Mouse (Mus musculus) limb, embryonic 15.5 days (tissue): ENCODE measurements around the gene Cbx2. TPM values are rescaled to one million over a fixed set of nuclear protein-coding genes. Genes with fewer than 3 reads are reported as not detected.
A peak's percentile ranks its signal among the peaks of the same experiment; 100 is the strongest.

ENCODE experiments used
- ATAC-seq: fragments of 200-750 bp; cut with Nextera tagmentation; 2 replicates; pipeline ENCODE4 v1.8.0; 2017; ENCODE audit warnings: low read depth, moderate TSS enrichment; ENCODE audit not compliant: insufficient number of reproducible peaks, low FRiP score, low TSS enrichment
- H3K27ac ChIP-seq: fragments of 300-500 bp; sonication (generic); 2 replicates; pipeline ENCODE4 v1.5.1; 2015; ENCODE audit warnings: moderate library complexity, mild to moderate bottlenecking, inconsistent platforms
- H3K27me3 ChIP-seq: fragments of 300-500 bp; sonication (generic); 2 replicates; pipeline ENCODE4 v1.6.1; 2015; ENCODE audit warnings: inconsistent platforms
- H3K36me3 ChIP-seq: fragments of 300-500 bp; sonication (generic); 2 replicates; pipeline ENCODE4 v1.6.1; 2015; ENCODE audit warnings: inconsistent platforms
- H3K4me1 ChIP-seq: fragments of 300-500 bp; sonication (generic); 2 replicates; pipeline ENCODE4 v1.6.1; 2015; ENCODE audit warnings: inconsistent platforms
- H3K4me2 ChIP-seq: fragments of 300-500 bp; sonication (generic); 2 replicates; pipeline ENCODE4 v1.6.1; 2015; ENCODE audit warnings: mild to moderate bottlenecking, inconsistent platforms
- H3K4me3 ChIP-seq: fragments of 300-500 bp; sonication (generic); 2 replicates; pipeline ENCODE4 v1.5.1; 2015; ENCODE audit warnings: mild to moderate bottlenecking, inconsistent platforms
- H3K9ac ChIP-seq: fragments of 300-500 bp; sonication (generic); 2 replicates; pipeline ENCODE4 v1.6.1; 2015; ENCODE audit warnings: inconsistent platforms
- H3K9me3 ChIP-seq: fragments of 300-500 bp; sonication (generic); 2 replicates; pipeline ENCODE4 v1.6.1; 2016; ENCODE audit warnings: inconsistent platforms
- WGBS: fragments of 180-500 bp; shearing (Covaris S2); methylation state at CpG from one replicate; pipeline ENCODE4 v1.1.7; 2015; 5-methylcytosine and 5-hydroxymethylcytosine counted together
- polyA plus RNA-seq: library from polyadenylated mRNA; unstranded; fragments of >200 nt; fragmentation: Nextera tagmentation; extraction: Ambion mirVana; gene quantifications from 2 replicates; pipeline ENCODE4 v1.2.1, GENCODE M21; 2015

Cbx2 gene
- polyA plus RNA-seq, 1 experiment from 2014 or later, result 32.3 TPM

GRCm38 (mm10) chr11:118998540-118999265 is 24.1 kb upstream of the Cbx2 start:
- WGBS, result 7% methylated on average over 30 of the region's 30 CpGs
- peak overlapping the region; percentile 18 for H3K4me3 ChIP-seq
- H3K9ac ChIP-seq, result no peak overlapping the region
- H3K4me2 ChIP-seq, result peak overlapping the region; percentile 43
- H3K27me3 ChIP-seq, result peaks cover 25% of the 10 kb centered on the region
- no peaks in the 10 kb centered on the region for H3K9me3 ChIP-seq
- peaks cover 23% of the 10 kb centered on the region for H3K4me1 ChIP-seq
- H3K36me3 ChIP-seq, result no peaks in the 10 kb centered on the region
- ATAC-seq, result 0 out of 2 replicates have a peak, but pooled peaks have one; percentile 27
- H3K27ac ChIP-seq, result no peak overlapping the region

DNA sequence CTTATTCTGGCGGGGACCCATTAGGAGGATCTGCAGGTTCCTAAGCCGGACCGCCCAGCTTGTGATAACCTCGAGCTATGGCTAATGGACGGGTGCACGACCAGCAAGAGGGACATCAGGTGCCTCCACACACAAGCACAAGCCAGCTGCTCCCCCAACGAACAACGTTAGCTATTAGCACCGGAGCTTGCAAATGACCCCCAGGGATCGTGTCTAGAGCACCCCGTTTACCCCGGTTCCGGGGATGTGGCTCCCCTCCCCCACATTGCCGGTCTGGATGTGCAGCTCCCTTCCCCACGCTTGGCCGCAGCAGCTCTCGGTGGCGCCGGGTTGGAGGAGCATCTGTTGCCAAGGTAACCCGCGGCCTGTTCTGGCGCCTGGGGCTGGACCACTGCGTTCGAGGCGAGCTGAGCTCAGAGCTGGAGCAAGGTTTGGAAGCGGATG is 23.4 kb upstream of the Cbx2 start:
- ATAC-seq, result no peak
- WGBS, result 5% methylated on average over 26 of the region's 26 CpGs
- H3K4me2 ChIP-seq, result no peak overlapping the region
- peaks cover 20% of the 10 kb centered on the region for H3K27me3 ChIP-seq
- no peaks in the 10 kb centered on the region for H3K9me3 ChIP-seq
- H3K36me3 ChIP-seq, result no peaks in the 10 kb centered on the region
- no peak overlapping the region for H3K9ac ChIP-seq
- no peak overlapping the region for H3K27ac ChIP-seq
- no peak overlapping the region for H3K4me3 ChIP-seq
- H3K4me1 ChIP-seq, result peaks cover 23% of the 10 kb centered on the region

DNA sequence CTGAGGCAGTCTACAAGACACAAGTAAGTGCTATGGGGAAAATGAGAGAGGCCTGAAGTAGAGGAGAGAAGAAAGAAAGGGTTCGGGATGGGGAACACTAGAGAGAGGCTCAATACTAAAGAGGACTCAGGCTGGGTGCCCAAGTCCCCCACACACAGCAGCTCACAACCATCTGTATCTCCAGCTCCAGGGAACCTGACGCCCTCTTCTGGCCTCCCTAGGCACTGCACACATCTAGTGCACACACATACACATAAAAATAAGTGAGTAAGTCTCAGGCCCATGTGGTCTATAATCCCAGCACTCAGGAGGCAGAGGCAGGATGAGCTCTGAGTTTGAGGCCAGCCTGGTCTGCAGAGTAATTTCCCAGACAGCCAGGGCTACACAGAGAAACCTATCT is 21.9 kb upstream of the Cbx2 start:
- no peak for ATAC-seq
- WGBS, result 62% methylated on average over 2 of the region's 2 CpGs
- Histone ChIP-seq H3K4me1 (peaks cover 16% of the 10 kb centered on the region), H3K27me3 (peaks cover 20% of the 10 kb centered on the region), H3K9me3 (no peaks in the 10 kb centered on the region), H3K4me3 (no peak overlapping the region), H3K27ac (no peak overlapping the region), H3K4me2 (no peak overlapping the region), H3K9ac (no peak overlapping the region), H3K36me3 (no peaks in the 10 kb centered on the region)

DNA sequence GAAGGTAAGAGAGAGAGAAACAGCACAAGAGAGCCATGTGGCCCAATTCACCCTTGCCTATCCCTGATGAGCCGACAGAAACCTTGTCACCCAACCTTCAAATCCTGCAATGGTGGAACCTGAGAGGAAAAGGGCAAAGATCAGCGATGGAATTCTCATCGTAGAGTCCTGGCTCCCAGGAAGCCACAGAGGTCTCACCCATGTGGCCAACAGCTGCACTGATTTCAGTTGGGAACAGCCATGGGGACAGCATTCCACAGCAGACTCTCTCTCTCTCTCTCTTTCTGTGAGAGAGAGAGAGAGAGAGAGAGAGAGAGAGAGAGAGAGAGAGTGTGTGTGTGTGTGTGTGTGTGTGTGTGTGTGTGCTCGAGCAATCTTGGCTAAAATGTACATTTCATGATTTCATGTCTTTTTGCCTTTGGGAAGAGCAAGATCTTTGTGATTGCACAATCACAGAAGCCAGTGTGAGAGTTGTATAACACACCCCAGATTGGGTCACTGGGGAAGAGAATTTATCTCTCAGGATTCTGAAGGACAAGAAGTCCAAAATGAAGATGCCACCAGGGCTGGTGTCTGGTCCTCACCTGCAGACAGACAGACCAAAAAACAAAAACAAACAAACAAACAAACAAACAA is 21.2 kb upstream of the Cbx2 start:
- 44% methylated on average over 4 of the region's 4 CpGs for WGBS
- ATAC-seq, result no peak
- H3K9me3 ChIP-seq, result no peaks in the 10 kb centered on the region
- no peak overlapping the region for H3K9ac ChIP-seq
- H3K27ac ChIP-seq, result no peak overlapping the region
- H3K27me3 ChIP-seq, result peaks cover 20% of the 10 kb centered on the region
- H3K4me1 ChIP-seq, result peaks cover 16% of the 10 kb centered on the region
- no peaks in the 10 kb centered on the region for H3K36me3 ChIP-seq
- no peak overlapping the region for H3K4me2 ChIP-seq
- no peak overlapping the region for H3K4me3 ChIP-seq

DNA sequence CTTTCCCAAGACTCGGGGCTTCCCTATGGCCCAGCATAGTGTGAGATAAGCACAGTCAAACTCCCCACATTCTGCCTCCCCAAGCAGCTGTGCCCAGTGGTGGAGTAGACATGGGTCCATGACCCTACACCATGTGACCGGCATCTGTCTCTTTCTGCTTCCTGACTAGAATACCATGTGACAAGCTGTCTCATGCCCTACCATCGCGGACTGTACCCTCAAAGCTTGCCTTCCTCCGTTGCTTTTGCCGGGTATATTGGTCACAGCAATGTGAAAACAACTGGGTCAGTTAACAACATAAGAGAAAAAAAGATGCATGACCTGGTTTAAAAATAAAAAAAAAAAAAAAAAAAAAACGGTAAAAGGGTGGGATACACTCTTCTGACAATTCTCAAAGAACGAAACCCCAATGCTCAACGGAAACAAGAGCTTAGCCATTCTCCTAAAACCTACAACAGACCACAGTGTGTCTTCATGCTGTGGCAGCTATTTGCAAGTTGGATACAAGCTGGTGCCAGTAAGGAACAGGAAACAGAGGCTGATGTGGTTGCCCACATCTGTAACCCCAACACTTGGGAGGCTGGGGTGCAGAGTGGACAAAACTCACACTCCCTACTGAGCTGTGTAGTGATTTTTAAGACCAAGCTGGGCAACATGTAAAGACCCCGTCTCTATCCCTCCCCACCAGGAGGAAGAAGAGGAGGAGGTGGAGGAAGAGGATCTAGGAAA is 17.1 kb upstream of the Cbx2 start:
- Histone ChIP-seq H3K4me2 (no peak overlapping the region), H3K4me1 (peaks cover 9% of the 10 kb centered on the region), H3K36me3 (no peaks in the 10 kb centered on the region), H3K4me3 (no peak overlapping the region), H3K9ac (no peak overlapping the region), H3K27me3 (0 out of 2 replicates have a peak, but pooled peaks cover 2% of the 10 kb centered on the region), H3K27ac (no peak overlapping the region), H3K9me3 (no peaks in the 10 kb centered on the region)
- 82% methylated on average over 10 of the region's 10 CpGs for WGBS
- ATAC-seq, result no peak

DNA sequence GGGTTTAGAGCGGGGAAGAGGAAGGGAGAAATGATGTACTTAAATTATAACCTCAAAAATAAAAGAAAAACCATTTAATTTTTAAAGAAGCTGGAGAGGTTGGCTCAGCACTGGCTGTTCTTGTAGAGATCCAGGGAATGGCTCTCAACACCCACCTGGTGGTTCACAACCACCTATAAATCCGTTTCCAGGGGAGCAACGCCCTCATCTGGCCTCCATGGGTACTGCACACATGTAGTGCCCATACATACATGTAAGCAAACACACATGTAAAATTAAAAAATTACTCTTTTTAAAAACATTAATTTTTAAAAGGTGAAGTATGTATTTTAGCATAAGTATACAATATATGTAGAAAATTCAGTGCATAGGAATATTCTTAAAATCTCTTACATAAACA is 16.3 kb upstream of the Cbx2 start:
- ATAC-seq, result no peak
- Histone ChIP-seq H3K9me3 (no peaks in the 10 kb centered on the region), H3K4me2 (no peak overlapping the region), H3K36me3 (no peaks in the 10 kb centered on the region), H3K4me3 (no peak overlapping the region), H3K27ac (no peak overlapping the region), H3K27me3 (no peaks in the 10 kb centered on the region), H3K4me1 (peaks cover 9% of the 10 kb centered on the region), H3K9ac (no peak overlapping the region)
- 59% methylated on average over 3 of the region's 3 CpGs for WGBS

DNA sequence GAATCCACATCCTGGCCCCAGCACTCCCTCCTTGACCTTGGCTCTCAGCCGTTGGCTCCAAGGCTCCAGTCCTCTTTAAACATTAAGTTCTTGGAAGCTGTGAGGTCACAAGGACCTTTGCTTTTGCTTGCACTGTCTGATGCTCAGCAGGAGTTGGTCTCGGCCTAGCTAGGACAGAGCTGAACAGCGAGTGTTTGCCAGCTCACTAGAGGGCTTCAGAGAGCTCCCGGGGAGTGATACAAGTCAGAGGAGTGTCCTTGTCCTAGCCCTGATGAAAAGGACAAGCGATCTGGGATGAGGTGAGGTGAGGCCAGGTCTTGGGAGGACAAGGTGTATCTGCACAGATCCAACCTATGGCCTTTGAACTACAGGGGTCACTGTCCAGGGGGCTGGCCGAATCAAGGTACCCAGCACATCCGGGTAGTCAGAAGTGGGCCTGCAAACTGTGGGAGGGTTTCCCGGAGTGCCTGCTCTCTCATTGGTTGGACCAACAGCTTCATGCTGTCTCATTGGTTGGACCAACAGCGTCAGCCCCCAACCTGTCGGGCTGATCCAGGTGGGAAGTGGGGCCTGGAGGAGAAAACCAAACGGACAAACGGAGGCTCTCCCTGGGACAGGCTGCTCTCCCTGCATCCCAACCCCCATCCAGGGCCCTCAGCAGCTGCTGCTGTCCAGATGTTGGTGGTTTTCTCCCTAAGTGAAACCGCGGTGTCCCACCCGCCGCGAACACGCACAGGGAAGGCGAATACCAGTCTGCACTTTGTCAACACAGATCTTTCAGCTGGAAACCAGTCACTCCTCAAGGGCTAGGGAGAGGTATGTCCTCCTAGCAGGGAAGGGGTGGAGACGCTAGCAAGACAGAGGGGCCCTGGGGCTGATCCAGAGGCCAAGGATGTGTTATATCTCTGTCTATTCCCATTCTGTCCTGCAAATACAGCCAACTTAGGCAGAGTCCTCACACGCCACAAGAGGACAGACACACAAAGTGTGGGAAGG is 15.0 kb upstream of the Cbx2 start:
- H3K9me3 ChIP-seq, result no peaks in the 10 kb centered on the region
- H3K27ac ChIP-seq, result no peak overlapping the region
- H3K27me3 ChIP-seq, result no peaks in the 10 kb centered on the region
- 21% methylated on average over 21 of the region's 21 CpGs for WGBS
- peak; percentile 41; the same call in 1 of the 2 replicates for ATAC-seq
- H3K36me3 ChIP-seq, result no peaks in the 10 kb centered on the region
- H3K4me3 ChIP-seq, result peak overlapping the region; percentile 38
- H3K4me2 ChIP-seq, result peak overlapping the region; percentile 47
- no peak overlapping the region for H3K9ac ChIP-seq
- H3K4me1 ChIP-seq, result peaks cover 9% of the 10 kb centered on the region

DNA sequence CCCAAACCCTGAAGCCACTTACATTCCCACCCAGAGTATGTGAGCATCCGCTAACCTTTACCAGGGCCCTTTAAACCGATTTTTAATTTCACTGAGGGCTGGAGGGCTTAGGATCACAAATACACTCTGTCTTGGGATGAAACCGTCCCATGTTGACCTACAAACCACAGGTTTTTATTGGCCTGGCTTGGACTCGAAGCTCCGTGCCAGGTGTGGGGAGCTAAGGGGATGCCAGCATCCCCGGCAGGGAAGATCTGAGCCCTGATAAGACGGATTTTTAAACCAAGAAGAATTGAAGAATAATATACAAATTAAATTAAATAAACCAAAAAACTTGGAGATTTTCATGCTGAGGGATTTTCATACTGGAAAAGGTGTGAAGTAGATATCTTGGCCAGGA is 8.3 kb upstream of the Cbx2 start:
- Histone ChIP-seq H3K36me3 (no peaks in the 10 kb centered on the region), H3K4me1 (no peaks in the 10 kb centered on the region), H3K9ac (no peak overlapping the region), H3K4me3 (no peak overlapping the region), H3K27me3 (no peaks in the 10 kb centered on the region), H3K27ac (no peak overlapping the region), H3K4me2 (no peak overlapping the region), H3K9me3 (no peaks in the 10 kb centered on the region)
- 63% methylated on average over 7 of the region's 7 CpGs for WGBS
- ATAC-seq, result no peak

- H3K9ac ChIP-seq, result no peak overlapping the region
- no peak for ATAC-seq
- no peaks in the 10 kb centered on the region for H3K9me3 ChIP-seq
- 65% methylated on average over 7 of the region's 7 CpGs for WGBS
- 0 out of 2 replicates have a peak, but pooled peaks cover 4% of the 10 kb centered on the region for H3K27me3 ChIP-seq
- no peak overlapping the region for H3K4me2 ChIP-seq
- no peaks in the 10 kb centered on the region for H3K36me3 ChIP-seq
- H3K4me1 ChIP-seq, result no peaks in the 10 kb centered on the region; the same call in 1 of the 2 replicates
- H3K27ac ChIP-seq, result no peak overlapping the region
- H3K4me3 ChIP-seq, result no peak overlapping the region
Measured at GRCm38 (mm10) chr11:119017506-119017905, 5.3 kb upstream of the Cbx2 start.

DNA sequence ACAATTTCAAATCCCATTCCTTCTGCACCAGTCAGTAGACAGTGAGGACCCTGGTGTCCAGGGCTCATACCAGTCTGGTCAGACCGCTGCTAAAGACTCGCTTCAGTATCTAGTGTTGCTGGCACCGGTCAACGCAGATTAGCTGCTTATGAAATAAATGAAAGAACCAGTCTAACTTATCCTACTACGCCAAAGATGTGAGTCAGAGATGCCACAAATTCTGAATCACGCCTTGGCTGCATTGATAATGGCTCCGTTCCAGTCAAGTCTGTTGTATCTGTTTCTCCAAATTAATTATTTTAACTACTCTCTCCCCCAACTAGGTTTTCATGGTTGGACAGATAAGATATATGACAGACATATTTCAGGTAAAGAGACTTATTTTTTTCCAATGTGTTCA is 1.6 kb upstream of the Cbx2 start:
- ATAC-seq, result no peak
- Histone ChIP-seq H3K4me1 (peaks cover 27% of the 10 kb centered on the region), H3K36me3 (peaks cover 1% of the 10 kb centered on the region; the same call in 1 of the 2 replicates)

More for the DNA sequence above, 1.6 kb upstream of the Cbx2 start:
- 84% methylated on average over 7 of the region's 7 CpGs for WGBS
- no peak overlapping the region for H3K4me2 ChIP-seq
- H3K9me3 ChIP-seq, result no peaks in the 10 kb centered on the region
- 0 out of 2 replicates have a peak, but pooled peaks cover 4% of the 10 kb centered on the region for H3K27me3 ChIP-seq
- H3K9ac ChIP-seq, result no peak overlapping the region
- H3K4me3 ChIP-seq, result no peak overlapping the region
- no peak overlapping the region for H3K27ac ChIP-seq
